Mouse (Mus musculus) megakaryocyte, embryonic 14.5 days (primary cell): ENCODE data around the gene Stard7. TPM values are rescaled to one million over a fixed set of nuclear protein-coding genes. Genes with fewer than 3 reads are reported as not detected.

ENCODE experiments used
- H3K27me3 ChIP-seq: replicated peaks from 2 replicates; pipeline ENCODE3; 2012; ENCODE audit warnings: inconsistent platforms
- H3K36me3 ChIP-seq: replicated peaks from 2 replicates; pipeline ENCODE3; 2012; ENCODE audit warnings: low read length, inconsistent platforms, mixed read lengths
- H3K4me1 ChIP-seq: 2 replicates; pipeline ENCODE4 v1.6.1; 2012; ENCODE audit warnings: inconsistent platforms
- H3K4me3 ChIP-seq: replicated peaks from 2 replicates; pipeline ENCODE3; 2012; ENCODE audit warnings: moderate library complexity, mild to moderate bottlenecking, inconsistent platforms
- H3K9me3 ChIP-seq: 2 replicates; pipeline ENCODE4 v1.6.1; 2012; ENCODE audit warnings: inconsistent platforms
- FLI1 ChIP-seq: IDR thresholded peaks from 2 replicates; pipeline ENCODE4 v1.6.1; 2012; ENCODE audit warnings: low read length, inconsistent platforms, mixed read lengths
- GATA1 ChIP-seq: IDR thresholded peaks from 3 replicates; pipeline ENCODE4 v1.6.1; 2012; ENCODE audit warnings: mixed read lengths, low read length, inconsistent platforms, borderline replicate concordance
- polyA plus RNA-seq: library from polyadenylated mRNA; stranded (reverse); fragments of >175 nt; gene quantifications from 2 replicates; pipeline ENCODE4 v1.2.3, GENCODE M21; 2012; ENCODE audit warnings: low replicate concordance; ENCODE audit not compliant: insufficient read depth

Gene Stard7
- polyA plus RNA-seq, 1 experiment: 9.8 TPM

DNA sequence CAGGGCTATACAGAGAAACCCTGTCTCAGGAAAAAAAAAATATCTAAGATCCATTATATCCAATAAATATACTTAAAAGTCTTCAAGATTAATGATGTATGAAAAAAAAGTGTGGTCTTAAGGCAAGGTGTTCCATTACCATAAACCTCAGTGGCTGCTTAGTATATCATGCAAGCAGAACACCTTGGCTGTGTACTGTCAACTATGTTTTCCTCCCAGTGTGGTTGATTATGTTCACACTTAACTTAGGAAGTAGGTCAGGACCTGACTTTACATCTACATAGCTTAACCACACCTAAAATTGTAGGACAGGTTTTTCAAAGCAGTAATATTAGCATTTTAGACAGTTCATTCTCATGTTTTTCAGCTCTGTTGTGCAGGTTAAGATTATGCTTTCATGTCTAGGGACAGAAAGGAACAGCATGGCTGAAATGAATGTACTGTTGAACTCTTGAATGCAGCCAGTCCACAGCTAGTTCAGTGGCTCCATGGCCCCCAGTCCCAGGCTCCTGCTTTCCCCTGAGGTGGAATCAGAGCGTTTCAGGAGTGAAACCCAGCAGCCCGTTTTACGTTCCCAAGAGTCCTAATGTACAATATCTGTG, 34.7 kb downstream of the Stard7 start:
- H3K36me3 ChIP-seq: peaks cover 13% of the 10 kb centered on the region
- no peak overlapping the region for H3K4me3 ChIP-seq
- H3K4me1 ChIP-seq: peaks cover 20% of the 10 kb centered on the region
- peaks cover 3% of the 10 kb centered on the region for H3K9me3 ChIP-seq
- H3K27me3 ChIP-seq: no peaks in the 10 kb centered on the region
- TF ChIP-seq GATA1 (no peak), FLI1 (no peak)

DNA sequence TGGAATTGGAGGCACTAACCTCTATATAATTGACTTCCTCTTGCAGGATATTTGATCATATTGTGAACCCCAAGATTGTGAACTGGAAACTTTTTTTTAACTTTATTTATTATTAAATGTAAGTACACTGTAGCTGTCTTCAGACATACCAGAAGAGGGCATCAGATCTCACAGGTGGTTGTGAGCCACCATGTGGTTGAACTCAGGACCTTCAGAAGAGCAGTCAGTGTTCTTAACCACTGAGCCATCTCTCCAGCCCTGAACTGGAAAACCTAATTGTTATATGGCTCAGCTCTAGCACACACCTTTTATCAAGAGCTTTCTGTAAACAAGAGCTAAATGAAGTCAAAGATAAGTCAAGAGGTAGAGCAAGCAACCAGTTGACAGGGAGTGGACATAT, 36.1 kb downstream of the Stard7 start:
- Histone ChIP-seq H3K4me3 (no peak overlapping the region), H3K27me3 (no peaks in the 10 kb centered on the region), H3K4me1 (peaks cover 17% of the 10 kb centered on the region), H3K36me3 (no peaks in the 10 kb centered on the region), H3K9me3 (no peaks in the 10 kb centered on the region)
- no peak for TF ChIP-seq GATA1
- no peak for TF ChIP-seq FLI1

DNA sequence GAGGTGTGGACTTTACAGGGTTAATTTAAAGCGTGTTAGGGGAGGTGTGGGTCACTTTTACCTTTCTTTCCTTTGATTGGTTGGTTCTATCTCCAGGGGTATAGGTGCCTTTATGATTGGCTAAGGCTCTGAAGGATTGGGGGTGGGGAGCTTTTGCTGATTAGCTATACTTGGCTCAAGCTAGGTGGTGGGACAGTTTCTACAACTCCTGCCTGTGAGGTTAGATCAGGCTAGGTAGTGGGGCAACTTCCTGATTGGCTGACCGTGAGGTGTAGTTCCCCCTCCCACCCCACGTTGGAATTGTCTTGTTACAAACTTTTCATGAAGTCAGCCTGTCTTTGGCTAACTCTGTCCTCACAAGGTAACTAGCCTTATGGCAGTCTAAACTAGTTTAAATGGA, 37.2 kb downstream of the Stard7 start:
- Histone ChIP-seq H3K27me3 (no peaks in the 10 kb centered on the region), H3K9me3 (peaks cover 3% of the 10 kb centered on the region; the same call in 1 of the 2 replicates), H3K4me1 (peaks cover 8% of the 10 kb centered on the region), H3K36me3 (peaks cover 2% of the 10 kb centered on the region), H3K4me3 (no peak overlapping the region)
- TF ChIP-seq GATA1 (no peak), FLI1 (no peak)

DNA sequence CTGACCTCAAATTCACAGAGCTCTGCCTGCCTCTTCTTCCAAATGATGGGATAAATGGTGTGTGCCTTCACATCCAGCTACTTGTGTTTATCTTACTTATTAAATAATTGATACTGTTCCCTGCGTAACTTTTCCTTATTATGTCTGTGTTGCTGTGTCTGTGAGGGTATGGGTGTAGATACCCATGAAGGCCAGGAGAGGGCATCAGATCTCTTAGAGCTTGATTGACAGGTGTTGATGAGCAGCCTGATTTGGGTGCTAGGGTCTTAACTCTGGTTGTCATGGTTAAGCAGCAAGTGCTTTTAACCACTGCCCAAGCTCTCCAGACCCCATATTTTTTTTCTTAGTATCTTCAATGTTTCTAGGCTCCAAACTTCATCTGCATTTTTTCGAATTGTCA, 38.6 kb downstream of the Stard7 start:
- H3K27me3 ChIP-seq: no peaks in the 10 kb centered on the region
- peaks cover 11% of the 10 kb centered on the region for H3K4me1 ChIP-seq
- H3K36me3 ChIP-seq: peaks cover 2% of the 10 kb centered on the region
- TF ChIP-seq FLI1: no peak
- no peak for TF ChIP-seq GATA1
- H3K9me3 ChIP-seq: peaks cover 3% of the 10 kb centered on the region; the same call in 1 of the 2 replicates
- no peak overlapping the region for H3K4me3 ChIP-seq

DNA sequence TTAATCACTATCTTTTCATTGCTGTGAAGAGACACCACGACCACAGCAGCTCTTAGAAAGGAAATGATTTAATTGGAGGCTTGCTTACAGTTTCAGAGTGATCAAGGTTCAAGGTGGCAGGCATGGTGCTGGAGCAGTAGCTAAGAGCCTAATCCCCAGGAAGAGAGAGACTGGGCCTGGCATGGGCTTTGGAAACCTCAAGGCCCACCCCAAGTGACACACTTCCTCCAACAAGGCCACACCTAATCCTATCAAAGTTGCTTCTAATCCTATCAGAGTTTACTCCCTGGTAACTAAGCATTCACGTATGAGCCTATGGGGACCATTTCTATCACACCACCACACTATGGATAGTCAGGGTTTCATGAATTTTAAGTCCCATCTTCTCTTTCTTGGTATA, 40.2 kb downstream of the Stard7 start:
- Histone ChIP-seq H3K4me1 (peaks cover 27% of the 10 kb centered on the region), H3K9me3 (peaks cover 3% of the 10 kb centered on the region; the same call in 1 of the 2 replicates), H3K27me3 (no peaks in the 10 kb centered on the region), H3K4me3 (no peak overlapping the region), H3K36me3 (peaks cover 2% of the 10 kb centered on the region)
- TF ChIP-seq FLI1: no peak
- TF ChIP-seq GATA1: no peak

DNA sequence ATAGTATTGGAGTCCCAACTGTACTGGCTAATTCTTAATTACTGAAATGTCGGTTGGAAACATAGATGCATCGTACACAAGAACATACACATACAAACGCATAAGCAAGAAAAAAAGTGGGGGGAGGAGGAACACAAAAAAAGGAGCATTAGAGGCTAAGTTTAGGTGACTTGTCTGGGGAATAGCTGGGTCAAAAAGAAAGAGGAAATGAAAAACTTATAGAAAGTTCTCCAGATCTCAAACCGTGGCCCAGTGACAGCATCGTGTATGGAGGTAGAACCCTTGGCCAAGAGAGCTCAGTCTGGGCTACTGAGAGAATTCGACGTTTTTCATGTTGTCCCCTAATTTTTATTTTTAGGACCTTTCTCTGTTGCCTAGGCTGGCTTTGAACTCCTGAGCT, 40.7 kb downstream of the Stard7 start:
- Histone ChIP-seq H3K4me3 (no peak overlapping the region), H3K36me3 (peaks cover 2% of the 10 kb centered on the region), H3K4me1 (peaks cover 27% of the 10 kb centered on the region), H3K27me3 (no peaks in the 10 kb centered on the region), H3K9me3 (peaks cover 3% of the 10 kb centered on the region; the same call in 1 of the 2 replicates)
- TF ChIP-seq FLI1 (no peak), GATA1 (no peak)

DNA sequence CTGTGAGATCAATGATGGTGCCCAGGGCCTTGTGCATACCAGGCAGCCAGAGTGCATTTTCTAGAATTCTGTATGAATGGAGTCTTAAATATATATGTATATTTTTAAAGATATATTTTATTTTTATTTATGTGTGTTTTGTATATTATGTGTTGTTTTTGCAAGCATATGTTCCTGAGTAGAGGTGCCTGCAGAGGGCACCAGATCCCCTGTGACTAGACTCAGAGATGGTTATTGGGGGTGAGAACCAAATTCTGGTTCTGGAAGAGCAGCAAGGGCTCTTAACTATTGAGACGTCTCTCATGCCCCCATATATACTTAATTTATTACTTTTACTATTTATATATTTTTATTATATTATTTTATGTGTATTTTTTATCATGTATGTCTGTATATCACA, 41.2 kb downstream of the Stard7 start:
- no peak overlapping the region for H3K4me3 ChIP-seq
- H3K4me1 ChIP-seq: peaks cover 27% of the 10 kb centered on the region

DNA sequence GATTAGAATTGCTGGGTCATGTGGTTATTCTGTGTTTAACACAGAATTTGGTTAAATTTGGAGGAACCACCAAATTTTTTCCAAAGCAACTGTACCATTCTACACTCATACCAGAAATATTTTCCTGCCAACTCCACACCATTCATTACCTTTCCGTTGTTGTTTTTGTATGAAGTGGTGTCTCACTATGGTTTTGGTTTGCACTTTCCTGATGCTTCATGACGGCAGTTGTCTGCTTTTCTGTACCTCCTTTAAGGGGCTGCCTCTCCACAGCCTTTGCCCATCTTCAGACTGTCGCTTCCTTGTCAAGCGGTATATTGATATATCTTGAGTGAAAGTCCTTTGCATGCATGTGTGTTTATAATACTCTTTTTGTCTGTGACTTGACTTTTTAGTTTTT, 42.8 kb downstream of the Stard7 start:
- peaks cover 2% of the 10 kb centered on the region for H3K36me3 ChIP-seq
- TF ChIP-seq GATA1: no peak
- TF ChIP-seq FLI1: no peak
- no peak overlapping the region for H3K4me3 ChIP-seq
- no peaks in the 10 kb centered on the region for H3K27me3 ChIP-seq
- H3K4me1 ChIP-seq: peaks cover 35% of the 10 kb centered on the region
- H3K9me3 ChIP-seq: peaks cover 3% of the 10 kb centered on the region; the same call in 1 of the 2 replicates

More for the DNA sequence above, 41.2 kb downstream of the Stard7 start:
- TF ChIP-seq FLI1 (no peak), GATA1 (no peak)
- Histone ChIP-seq H3K27me3 (no peaks in the 10 kb centered on the region), H3K36me3 (peaks cover 2% of the 10 kb centered on the region), H3K9me3 (peaks cover 3% of the 10 kb centered on the region; the same call in 1 of the 2 replicates)

DNA sequence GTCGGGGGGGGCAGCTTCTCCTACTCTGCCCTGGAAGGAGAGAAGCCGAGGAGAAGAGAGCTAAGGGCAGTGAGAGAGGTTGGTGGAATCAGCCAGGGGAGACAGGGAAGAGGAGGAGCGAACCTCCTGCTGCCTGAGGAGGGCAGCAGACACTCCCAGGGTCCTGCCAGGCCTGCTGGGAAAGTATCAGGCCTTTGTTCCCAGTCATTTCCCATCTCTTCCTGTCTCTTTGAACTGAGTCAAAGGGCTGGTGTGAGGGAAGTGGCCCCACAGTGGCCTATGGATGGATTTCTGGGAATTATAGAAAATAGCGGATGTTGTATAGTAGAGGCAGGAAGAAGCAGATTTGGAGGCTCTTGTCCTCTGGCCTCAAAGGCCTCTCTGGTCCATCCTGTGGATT, 43.9 kb downstream of the Stard7 start:
- peaks cover 3% of the 10 kb centered on the region; the same call in 1 of the 2 replicates for H3K9me3 ChIP-seq
- H3K4me1 ChIP-seq: peaks cover 46% of the 10 kb centered on the region
- TF ChIP-seq FLI1 (no peak), GATA1 (no peak)
- H3K36me3 ChIP-seq: peaks cover 2% of the 10 kb centered on the region
- H3K4me3 ChIP-seq: no peak overlapping the region
- peaks cover 3% of the 10 kb centered on the region for H3K27me3 ChIP-seq

DNA sequence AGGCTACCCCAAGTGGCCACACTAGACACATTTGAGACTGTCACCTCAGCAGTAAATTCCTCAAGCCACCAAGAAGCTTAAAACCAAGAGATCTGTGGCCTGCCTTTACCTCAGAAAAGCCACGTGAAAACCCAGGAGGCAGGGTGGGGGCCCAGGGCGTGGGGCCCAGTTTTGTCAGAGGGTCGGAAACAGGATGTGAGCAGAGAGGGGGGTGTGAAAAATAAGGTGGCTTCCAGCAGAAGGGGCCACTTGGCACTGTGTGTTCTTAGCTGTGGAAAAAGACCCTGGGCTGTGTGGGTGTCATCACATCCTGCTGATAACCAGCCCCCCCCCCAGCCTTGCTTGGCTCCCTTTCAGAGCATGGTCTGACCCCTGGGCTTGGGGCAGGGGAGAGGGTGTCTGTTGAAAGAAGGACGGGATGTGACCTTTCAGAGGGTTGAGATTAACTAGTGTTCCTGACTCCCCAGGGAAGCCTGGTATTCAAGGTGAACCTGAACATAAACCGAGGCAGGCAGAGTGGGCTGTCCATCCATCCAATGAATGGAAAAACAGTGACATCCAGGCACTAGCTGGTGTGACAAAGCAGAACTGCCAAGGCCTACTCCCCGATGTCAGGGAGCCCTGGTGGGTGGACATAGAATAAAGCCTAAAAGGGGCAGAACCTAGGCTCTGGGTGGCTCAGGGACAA, 44.6 kb downstream of the Stard7 start:
- peaks cover 3% of the 10 kb centered on the region; the same call in 1 of the 2 replicates for H3K9me3 ChIP-seq
- peak overlapping the region; percentile 19 for H3K4me3 ChIP-seq
- TF ChIP-seq GATA1 (no peak), FLI1 (no peak)
- H3K36me3 ChIP-seq: peaks cover 2% of the 10 kb centered on the region
- peaks cover 53% of the 10 kb centered on the region for H3K4me1 ChIP-seq
- peaks cover 5% of the 10 kb centered on the region for H3K27me3 ChIP-seq
